Mouse (Mus musculus) CD4-positive, CD25-positive, alpha-beta regulatory T cell, adult 9 weeks (primary cell): ENCODE results near the gene Cdk12. TPM values are rescaled to one million over a fixed set of nuclear protein-coding genes. Genes with fewer than 3 reads are reported as not detected.

Experiments
- polyA plus RNA-seq: library from polyadenylated mRNA; unstranded; fragments of 100-300 nt; shearing (Covaris generic); gene quantifications from one replicate; pipeline ENCODE4 v1.2.1, GENCODE M21; 2017

The Cdk12 gene
- 19.0 TPM for polyA plus RNA-seq

GRCm38 (mm10) chr11:98202641-98203350 is at the start of gene Cdk12:
Cdk12 (plus strand) TSS chr11:98203059.

DNA sequence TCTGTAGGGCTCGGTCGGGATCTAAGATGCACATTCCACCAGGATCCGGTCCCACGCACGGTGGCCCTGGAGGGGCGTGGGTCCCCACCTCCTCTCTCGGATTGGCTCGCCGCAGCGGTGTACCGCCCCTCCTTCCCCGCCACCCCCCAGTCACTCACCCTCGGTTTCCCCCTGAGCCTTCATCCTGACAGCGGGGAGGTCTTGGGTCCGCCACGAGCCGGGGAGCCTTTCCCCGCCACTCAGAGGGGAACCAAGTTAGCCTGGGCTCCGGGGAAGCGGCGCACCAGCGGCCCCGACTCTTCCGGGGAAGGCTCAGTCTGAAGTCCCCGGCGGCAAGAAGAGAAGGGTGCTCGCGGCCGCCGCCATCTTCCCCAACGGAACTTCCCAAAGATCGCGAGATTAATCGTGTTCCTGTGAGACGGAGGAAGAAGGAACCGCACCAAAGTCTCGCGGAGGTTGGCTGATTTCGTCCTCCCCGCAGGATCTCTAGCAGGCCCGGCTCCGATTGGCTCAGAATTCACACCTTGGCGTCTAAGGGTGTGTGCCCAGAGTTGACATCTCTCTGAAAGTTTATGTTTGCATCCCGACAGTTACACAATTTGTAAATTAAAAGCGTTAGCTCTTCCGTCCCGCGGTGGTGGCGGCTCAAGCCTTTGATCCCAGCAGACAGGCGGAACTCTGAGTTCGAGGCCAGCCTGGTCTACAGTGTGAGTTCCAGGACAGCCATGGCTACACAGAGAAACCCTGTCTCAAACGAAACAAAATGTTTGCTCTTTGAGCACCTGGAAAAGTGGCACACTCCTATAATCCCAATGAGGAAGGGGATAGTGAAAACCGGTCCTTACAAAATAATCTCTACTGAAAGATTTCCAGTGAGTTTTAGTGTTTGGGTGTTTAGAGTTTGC is 9.7 kb upstream of the Cdk12 start, which contains the start of gene Med1:
Med1 (minus strand) TSS at position 393 of the 905 bp plus-strand sequence.

Other genes with a start within 250 kb of the Cdk12 start
- gene Plxdc1, start 216.6 kb upstream of the Cdk12 start, polyA plus RNA-seq: 1.4 TPM
- gene Arl5c, start 206.9 kb upstream of the Cdk12 start, polyA plus RNA-seq: 139 TPM
- gene Cacnb1, start 180.0 kb upstream of the Cdk12 start, polyA plus RNA-seq: 4.9 TPM
- gene Rpl19, start 176.3 kb upstream of the Cdk12 start, polyA plus RNA-seq: 2,039 TPM
- not detected for gene Stac2, start 149.6 kb upstream of the Cdk12 start, polyA plus RNA-seq
- gene Fbxl20, start 52.7 kb upstream of the Cdk12 start, polyA plus RNA-seq: 8.4 TPM
- 52.7 TPM for gene Med1, start 9.8 kb upstream of the Cdk12 start, polyA plus RNA-seq
- gene Neurod2, start 126.6 kb downstream of the Cdk12 start, polyA plus RNA-seq: not detected
- not detected for gene Ppp1r1b, start 145.3 kb downstream of the Cdk12 start, polyA plus RNA-seq
- 78.8 TPM for gene Stard3, start 155.3 kb downstream of the Cdk12 start, polyA plus RNA-seq
- gene Tcap, start 180.8 kb downstream of the Cdk12 start, polyA plus RNA-seq: not detected
- not detected for gene Pnmt, start 183.4 kb downstream of the Cdk12 start, polyA plus RNA-seq
- gene Pgap3, start 197.4 kb downstream of the Cdk12 start, polyA plus RNA-seq: 15.1 TPM
- 0.32 TPM for gene Erbb2, start 209.4 kb downstream of the Cdk12 start, polyA plus RNA-seq
- 204 TPM for gene Mien1, start 235.9 kb downstream of the Cdk12 start, polyA plus RNA-seq
- 6.2 TPM for gene Grb7, start 243.3 kb downstream of the Cdk12 start, polyA plus RNA-seq